Mouse (Mus musculus) bone marrow macrophage, adult 2 months (primary cell): ENCODE data around the gene Ugt1a6b. TPM values are rescaled to one million over a fixed set of nuclear protein-coding genes. Genes with fewer than 3 reads are reported as not detected.
"Not testable (repeated sequence)": the region's sequence is repeated elsewhere in the genome, so short reads cannot be mapped to it uniquely, and the experiment has no call there.

ENCODE experiments used
- H3K27ac ChIP-seq: 2 replicates; pipeline ENCODE4 v1.5.1; 2012; ENCODE audit warnings: low read depth, low read length; ENCODE audit not compliant: insufficient read depth
- H3K4me1 ChIP-seq: 2 replicates; pipeline ENCODE4 v1.6.1; 2012; ENCODE audit warnings: low read length; ENCODE audit not compliant: control insufficient read depth, insufficient read depth
- H3K4me3 ChIP-seq: 2 replicates; pipeline ENCODE4 v1.5.1; 2012; ENCODE audit warnings: mild to moderate bottlenecking, low read length, moderate library complexity; ENCODE audit not compliant: insufficient read depth
- CTCF ChIP-seq: IDR thresholded peaks from 2 replicates; pipeline ENCODE4 v1.5.1; 2012; ENCODE audit warnings: low read depth, mild to moderate bottlenecking, low read length, moderate library complexity
- POLR2A ChIP-seq: IDR thresholded peaks from 2 replicates; pipeline ENCODE4 v1.6.1; 2012; ENCODE audit warnings: mild to moderate bottlenecking, low read depth, low read length, borderline replicate concordance
- polyA plus RNA-seq: library from polyadenylated mRNA; stranded (reverse); fragments of >200 nt; gene quantifications from 2 replicates; pipeline ENCODE4 v1.2.4, GENCODE M21; 2012; ENCODE audit not compliant: missing spikeins, insufficient read depth, insufficient read length

Gene Ugt1a6b
- polyA plus RNA-seq, 1 experiment, result 23.8 TPM

GRCm38 (mm10) chr1:88158430-88158829, 55.4 kb downstream of the Ugt1a6b start:
- no peak overlapping the region for H3K4me3 ChIP-seq
- H3K4me1 ChIP-seq, result peaks cover 14% of the 10 kb centered on the region
- no peak for TF ChIP-seq POLR2A
- no peak for TF ChIP-seq CTCF
- H3K27ac ChIP-seq, result peak overlapping the region; percentile 65

- TF ChIP-seq POLR2A (no peak), CTCF (no peak)
Observed at GRCm38 (mm10) chr1:88165711-88166110, 62.7 kb downstream of the Ugt1a6b start, which contains the start of gene Ugt1a5. Gene Ugt1a5 (plus strand): TSS chr1:88166012.

GRCm38 (mm10) chr1:88172190-88172589, 69.1 kb downstream of the Ugt1a6b start:
- not testable (repeated sequence) for H3K4me3 ChIP-seq, H3K4me1 ChIP-seq, H3K27ac ChIP-seq

More at GRCm38 (mm10) chr1:88165711-88166110, 62.7 kb downstream of the Ugt1a6b start, which contains the start of gene Ugt1a5:
- H3K4me3 ChIP-seq, result no peak within 1 kb of the TSS
- peaks cover 4% of the 10 kb centered on the region for H3K4me1 ChIP-seq
- H3K27ac ChIP-seq, result no peak within 1 kb of the TSS

GRCm38 (mm10) chr1:88179657-88180056, 76.6 kb downstream of the Ugt1a6b start:
- peaks cover 14% of the 10 kb centered on the region for H3K4me1 ChIP-seq
- H3K4me3 ChIP-seq, result no peak overlapping the region
- no peak overlapping the region for H3K27ac ChIP-seq
- no peak for TF ChIP-seq POLR2A
- no peak for TF ChIP-seq CTCF

GRCm38 (mm10) chr1:88186325-88186935, 83.4 kb downstream of the Ugt1a6b start:
- no peak overlapping the region for H3K27ac ChIP-seq
- TF ChIP-seq POLR2A, result no peak
- TF ChIP-seq CTCF, result no peak
- peaks cover 7% of the 10 kb centered on the region for H3K4me1 ChIP-seq
- H3K4me3 ChIP-seq, result no peak overlapping the region

- TF ChIP-seq CTCF (no peak), POLR2A (no peak)
- H3K27ac ChIP-seq, result no peak overlapping the region
- no peaks in the 10 kb centered on the region for H3K4me1 ChIP-seq
- H3K4me3 ChIP-seq, result no peak overlapping the region
Observed at GRCm38 (mm10) chr1:88192136-88192535, 89.1 kb downstream of the Ugt1a6b start.

- no peak for TF ChIP-seq POLR2A
- TF ChIP-seq CTCF, result no peak
- Histone ChIP-seq H3K4me3 (no peak overlapping the region), H3K27ac (no peak overlapping the region), H3K4me1 (no peaks in the 10 kb centered on the region)
Observed at GRCm38 (mm10) chr1:88195687-88196086, 92.6 kb downstream of the Ugt1a6b start.

GRCm38 (mm10) chr1:88197443-88197842, 94.4 kb downstream of the Ugt1a6b start:
- no peak overlapping the region for H3K27ac ChIP-seq
- H3K4me1 ChIP-seq, result no peaks in the 10 kb centered on the region
- TF ChIP-seq POLR2A (no peak), CTCF (no peak)
- no peak overlapping the region for H3K4me3 ChIP-seq

- H3K4me1 ChIP-seq, result no peaks in the 10 kb centered on the region
- TF ChIP-seq POLR2A (no peak), CTCF (no peak)
- H3K27ac ChIP-seq, result no peak overlapping the region
- no peak overlapping the region for H3K4me3 ChIP-seq
Observed at GRCm38 (mm10) chr1:88199996-88200395, 96.9 kb downstream of the Ugt1a6b start.

GRCm38 (mm10) chr1:88200456-88200855, 97.4 kb downstream of the Ugt1a6b start, which contains the start of gene Ugt1a2:
Gene Ugt1a2 (plus strand): TSS chr1:88200601.
- TF ChIP-seq CTCF, result no peak
- H3K27ac ChIP-seq, result no peak within 1 kb of the TSS
- H3K4me1 ChIP-seq, result no peaks in the 10 kb centered on the region
- H3K4me3 ChIP-seq, result no peak within 1 kb of the TSS

GRCm38 (mm10) chr1:88205294-88205922, 102.4 kb downstream of the Ugt1a6b start, which contains the start of gene Dnajb3:
Gene Dnajb3 (minus strand): TSS chr1:88205782.
- no peak for TF ChIP-seq CTCF
- no peak for TF ChIP-seq POLR2A
- Histone ChIP-seq H3K4me3 (no peak within 1 kb of the TSS), H3K4me1 (no peaks in the 10 kb centered on the region), H3K27ac (no peak within 1 kb of the TSS)
